Mouse (Mus musculus): ENCODE results near the gene Capn15.

The Capn15 gene

GRCm38 (mm10) chr17:25998425-25998824, 12.8 kb upstream of the Capn15 start:
- no peak for DNase-seq (ENCODE audit: extremely low read depth, insufficient read length, low spot score)

- no peak for DNase-seq (ENCODE audit: extremely low read depth, insufficient read length, low spot score)
These were observed 7.9 kb upstream of the Capn15 start for GRCm38 (mm10) chr17:25993489-25993888.

GRCm38 (mm10) chr17:25992274-25992673, 6.7 kb upstream of the Capn15 start:
- DNase-seq (ENCODE audit: extremely low read depth, insufficient read length, low spot score), result no peak

- no peak for DNase-seq (ENCODE audit: extremely low read depth, insufficient read length, low spot score)
These were observed 4.7 kb upstream of the Capn15 start for GRCm38 (mm10) chr17:25990331-25990730.

GRCm38 (mm10) chr17:25984556-25985305, 865 bp downstream of the Capn15 start:
- no peak for DNase-seq (ENCODE audit: extremely low read depth, insufficient read length, low spot score)

- no peak for DNase-seq (ENCODE audit: extremely low read depth, insufficient read length, low spot score)
These were observed 1.5 kb downstream of the Capn15 start for GRCm38 (mm10) chr17:25984066-25984465.

GRCm38 (mm10) chr17:25982913-25983312, 2.7 kb downstream of the Capn15 start:
- DNase-seq (ENCODE audit: extremely low read depth, insufficient read length, low spot score), result no peak

- DNase-seq (ENCODE audit: extremely low read depth, insufficient read length, low spot score), result no peak
These were observed 4.7 kb downstream of the Capn15 start for GRCm38 (mm10) chr17:25980854-25981253.

- no peak for DNase-seq (ENCODE audit: extremely low read depth, insufficient read length, low spot score)
These were observed 5.5 kb downstream of the Capn15 start for GRCm38 (mm10) chr17:25979829-25980738.

- DNase-seq (ENCODE audit: extremely low read depth, insufficient read length, low spot score), result no peak
These were observed 14.5 kb downstream of the Capn15 start for GRCm38 (mm10) chr17:25970954-25971707.

- no peak for DNase-seq (ENCODE audit: extremely low read depth, insufficient read length, low spot score)
These were observed 15.1 kb downstream of the Capn15 start for GRCm38 (mm10) chr17:25970448-25970847.

- no peak for DNase-seq (ENCODE audit: extremely low read depth, insufficient read length, low spot score)
These were observed 17.4 kb downstream of the Capn15 start for GRCm38 (mm10) chr17:25968176-25968575.

- no peak for DNase-seq (ENCODE audit: extremely low read depth, insufficient read length, low spot score)
These were observed 17.9 kb downstream of the Capn15 start for GRCm38 (mm10) chr17:25967652-25968051.

- no peak for DNase-seq (ENCODE audit: extremely low read depth, insufficient read length, low spot score)
These were observed 21.3 kb downstream of the Capn15 start for GRCm38 (mm10) chr17:25964271-25964670.

- DNase-seq (ENCODE audit: extremely low read depth, insufficient read length, low spot score), result no peak
These were observed 23.1 kb downstream of the Capn15 start for GRCm38 (mm10) chr17:25962413-25962905.

- DNase-seq (ENCODE audit: extremely low read depth, insufficient read length, low spot score), result no peak
These were observed 24.0 kb downstream of the Capn15 start for GRCm38 (mm10) chr17:25961566-25961965.

GRCm38 (mm10) chr17:25959630-25960467, 25.7 kb downstream of the Capn15 start:
- no peak for DNase-seq (ENCODE audit: extremely low read depth, insufficient read length, low spot score)

GRCm38 (mm10) chr17:25958771-25959494, 26.7 kb downstream of the Capn15 start:
- no peak for DNase-seq (ENCODE audit: extremely low read depth, insufficient read length, low spot score)

- DNase-seq (ENCODE audit: extremely low read depth, insufficient read length, low spot score), result no peak
These were observed 28.0 kb downstream of the Capn15 start for GRCm38 (mm10) chr17:25957586-25958051.

Data from 3134 (cell line).